Mouse (Mus musculus) midbrain, embryonic 10.5 days (tissue): ENCODE data around the gene Rab4b. TPM values are rescaled to one million over a fixed set of nuclear protein-coding genes. Genes with fewer than 3 reads are reported as not detected.
A peak's percentile ranks its signal among the peaks of the same experiment; 100 is the strongest.

Source experiments
- DNase-seq: peaks from one replicate; pipeline ENCODE4 v3.0.0-alpha.2; 2017; ENCODE audit warnings: low spot score
- H3K27ac ChIP-seq: fragments of 300-500 bp; sonication (generic); replicated peaks from 2 replicates; pipeline ENCODE4 v1.5.1; 2016; ENCODE audit warnings: mild to moderate bottlenecking
- H3K27me3 ChIP-seq: fragments of 300-500 bp; sonication (generic); 2 replicates; pipeline ENCODE4 v1.6.1; 2016; ENCODE audit warnings: low read depth, mild to moderate bottlenecking; ENCODE audit not compliant: poor library complexity, severe bottlenecking
- H3K36me3 ChIP-seq: fragments of 300-500 bp; sonication (generic); 2 replicates; pipeline ENCODE4 v1.6.1; 2016; ENCODE audit warnings: mild to moderate bottlenecking, moderate library complexity
- H3K4me1 ChIP-seq: fragments of 300-500 bp; sonication (generic); 2 replicates; pipeline ENCODE4 v1.6.1; 2016
- H3K4me3 ChIP-seq: fragments of 300-500 bp; sonication (generic); 2 replicates; pipeline ENCODE4 v1.5.1; 2016; ENCODE audit warnings: mild to moderate bottlenecking, moderate library complexity
- H3K9me3 ChIP-seq: fragments of 300-500 bp; sonication (generic); replicated peaks from 2 replicates; pipeline ENCODE4 v1.6.1; 2016; ENCODE audit warnings: mild to moderate bottlenecking
- WGBS: fragments of 180-500 bp; shearing (Covaris S2); methylation state at CpG from one replicate; pipeline ENCODE4 v1.1.7; 2016; 5-methylcytosine and 5-hydroxymethylcytosine counted together
- microRNA counts: library from miRNA; unstranded; fragments of <30 nt; microRNA quantifications from one replicate; lab custom pipeline; 2017
- microRNA-seq: library from miRNA; unstranded; fragments of <30 nt; microRNA quantifications from one replicate; pipeline ENCODE4, GENCODE M21; 2017
- polyA plus RNA-seq: library from polyadenylated mRNA; unstranded; fragments of >200 nt; fragmentation: Nextera tagmentation; extraction: Ambion mirVana; gene quantifications from 2 replicates; pipeline ENCODE4 v1.2.1, GENCODE M21; 2016

The Rab4b gene
- polyA plus RNA-seq, 1 experiment from 2014 or later, result 69.0 TPM

DNA sequence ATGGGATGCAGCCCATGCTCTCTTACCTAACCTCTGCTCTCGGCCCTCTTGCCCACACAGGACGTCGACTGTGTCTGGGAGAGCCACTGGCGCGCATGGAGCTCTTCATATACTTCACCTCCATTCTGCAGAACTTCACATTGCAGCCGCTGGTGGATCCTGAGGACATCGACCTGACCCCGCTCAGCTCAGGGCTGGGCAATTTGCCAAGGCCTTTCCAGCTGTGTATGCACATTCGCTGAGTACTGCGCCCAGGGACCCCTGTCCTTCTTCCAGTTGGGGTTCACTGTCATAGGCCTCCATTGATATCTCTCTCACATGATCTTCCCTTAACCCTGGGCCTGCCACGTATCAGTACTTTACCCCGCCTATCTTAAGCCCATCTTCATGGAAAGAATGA is 45.5 kb downstream of the Rab4b start:
- 82% methylated on average over 12 of the region's 12 CpGs for WGBS

DNA sequence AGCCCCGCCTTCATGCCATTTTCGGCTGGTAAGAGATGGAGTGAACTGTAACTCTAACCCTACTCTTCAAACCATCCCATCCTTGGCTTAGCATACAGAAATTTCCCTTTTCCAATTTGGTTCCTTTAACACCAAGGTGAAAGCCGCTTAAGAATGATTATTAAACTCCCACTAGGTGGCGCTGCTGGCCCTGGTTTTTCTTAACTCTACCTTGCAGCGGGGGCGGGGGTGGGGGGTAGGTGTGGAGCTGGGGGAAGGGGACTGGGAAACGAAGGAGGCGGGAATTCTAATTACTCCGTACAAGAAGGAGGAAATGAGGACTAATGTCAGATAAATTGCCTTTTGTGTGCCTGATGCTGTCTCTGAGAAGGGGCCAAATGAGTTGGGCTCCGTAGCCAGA is 46.1 kb downstream of the Rab4b start:
- H3K36me3 ChIP-seq, result no peaks in the 10 kb centered on the region

More for the DNA sequence above, 45.5 kb downstream of the Rab4b start:
- Histone ChIP-seq H3K9me3 (peaks cover 11% of the 10 kb centered on the region), H3K4me1 (no peaks in the 10 kb centered on the region), H3K27me3 (no peaks in the 10 kb centered on the region), H3K36me3 (no peaks in the 10 kb centered on the region), H3K27ac (no peak overlapping the region), H3K4me3 (no peak overlapping the region)
- DNase-seq, result no peak

DNA sequence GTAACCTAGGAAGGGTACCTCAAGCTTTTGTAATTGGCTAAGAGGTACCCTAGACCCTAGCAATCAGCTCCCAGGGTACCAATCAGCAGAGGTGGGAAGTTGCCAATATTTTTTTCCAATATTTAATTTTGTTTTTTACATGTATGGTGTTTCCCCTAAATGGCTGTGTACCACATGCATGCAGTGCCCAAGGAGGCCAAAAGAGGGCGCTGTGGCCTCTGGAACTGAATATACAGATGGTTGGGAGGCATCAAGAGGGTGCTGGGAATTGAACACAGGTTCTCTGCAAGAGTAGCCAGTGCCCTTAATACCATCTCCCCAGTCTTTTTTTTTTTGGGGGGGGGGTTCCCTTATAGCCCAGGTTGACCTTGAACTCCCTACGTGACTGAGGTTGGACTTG is 47.3 kb downstream of the Rab4b start:
- H3K9me3 ChIP-seq, result peaks cover 11% of the 10 kb centered on the region
- no peak for DNase-seq
- WGBS, result 61% methylated on average over 2 of the region's 2 CpGs

More for the DNA sequence above, 46.1 kb downstream of the Rab4b start:
- H3K4me1 ChIP-seq, result no peaks in the 10 kb centered on the region
- no peak overlapping the region for H3K4me3 ChIP-seq
- DNase-seq, result peak; percentile 53
- H3K27ac ChIP-seq, result no peak overlapping the region
- no peaks in the 10 kb centered on the region for H3K27me3 ChIP-seq
- 18% methylated on average over 10 of the region's 10 CpGs for WGBS
- H3K9me3 ChIP-seq, result peaks cover 11% of the 10 kb centered on the region

DNA sequence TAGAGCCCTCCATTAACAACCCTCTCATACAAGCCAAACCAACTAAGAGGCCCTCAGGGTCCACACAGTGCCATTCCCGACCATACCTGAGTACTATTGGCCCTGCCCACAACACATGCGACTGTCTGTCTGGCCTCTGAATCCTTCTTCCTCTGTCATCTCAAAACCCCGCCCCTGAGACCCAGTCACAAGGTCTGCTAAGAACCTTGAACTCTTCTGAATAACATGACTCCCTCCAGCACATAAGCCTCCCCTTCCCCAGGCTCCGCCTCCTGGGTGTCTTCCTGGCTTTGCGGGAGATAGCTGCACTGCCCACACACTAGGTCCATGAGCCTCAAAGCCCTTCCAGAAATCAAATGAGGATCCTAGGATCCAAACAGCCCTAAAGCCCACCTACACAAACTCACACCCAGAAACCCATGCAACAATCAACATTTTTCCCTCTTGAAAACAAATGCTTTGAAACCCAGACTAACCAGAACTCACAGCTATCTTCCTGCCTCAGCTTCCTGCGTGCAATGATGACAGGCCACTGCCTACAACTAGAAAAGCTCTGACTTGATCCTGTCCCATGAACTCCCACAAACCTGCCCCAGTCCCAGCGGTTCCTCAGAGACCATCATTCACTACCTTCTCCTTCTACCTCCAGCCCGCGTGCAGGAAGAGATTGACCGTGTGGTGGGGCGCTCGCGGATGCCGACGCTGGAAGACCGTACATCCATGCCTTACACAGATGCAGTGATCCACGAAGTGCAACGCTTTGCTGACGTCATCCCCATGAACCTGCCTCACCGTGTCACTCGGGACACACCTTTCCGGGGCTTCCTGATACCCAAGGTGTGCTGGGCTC is 48.0 kb downstream of the Rab4b start:
- WGBS, result 87% methylated on average over 22 of the region's 22 CpGs
- DNase-seq, result no peak
- no peak overlapping the region for H3K27ac ChIP-seq
- H3K9me3 ChIP-seq, result peaks cover 11% of the 10 kb centered on the region
- H3K4me3 ChIP-seq, result no peak overlapping the region
- H3K36me3 ChIP-seq, result no peaks in the 10 kb centered on the region
- no peaks in the 10 kb centered on the region for H3K27me3 ChIP-seq
- no peaks in the 10 kb centered on the region for H3K4me1 ChIP-seq

More for the DNA sequence above, 47.3 kb downstream of the Rab4b start:
- no peak overlapping the region for H3K27ac ChIP-seq
- H3K27me3 ChIP-seq, result no peaks in the 10 kb centered on the region
- no peak overlapping the region for H3K4me3 ChIP-seq
- no peaks in the 10 kb centered on the region for H3K4me1 ChIP-seq
- H3K36me3 ChIP-seq, result no peaks in the 10 kb centered on the region

DNA sequence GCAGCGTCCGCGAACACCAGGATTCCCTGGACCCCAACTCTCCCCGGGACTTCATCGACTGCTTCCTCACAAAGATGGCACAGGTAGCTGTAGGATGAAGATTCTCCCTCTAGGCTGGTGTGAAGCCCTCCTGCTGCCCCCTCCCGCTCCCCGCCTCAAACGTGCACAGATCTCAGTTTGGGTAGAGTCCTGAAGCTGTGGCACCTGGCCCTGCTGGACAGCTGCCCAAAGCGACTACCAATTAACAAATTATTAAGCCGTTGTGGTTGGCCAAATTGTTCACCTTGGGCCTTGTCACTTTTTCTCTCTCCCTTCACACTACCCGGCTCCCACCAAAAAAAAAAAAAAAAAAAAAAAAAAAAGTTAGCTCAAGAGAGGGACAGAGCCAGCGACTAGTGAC is 48.9 kb downstream of the Rab4b start:
- no peak for DNase-seq
- Histone ChIP-seq H3K27me3 (no peaks in the 10 kb centered on the region), H3K4me3 (no peak overlapping the region), H3K27ac (no peak overlapping the region), H3K36me3 (no peaks in the 10 kb centered on the region), H3K9me3 (peaks cover 11% of the 10 kb centered on the region), H3K4me1 (no peaks in the 10 kb centered on the region)
- 87% methylated on average over 12 of the region's 12 CpGs for WGBS

DNA sequence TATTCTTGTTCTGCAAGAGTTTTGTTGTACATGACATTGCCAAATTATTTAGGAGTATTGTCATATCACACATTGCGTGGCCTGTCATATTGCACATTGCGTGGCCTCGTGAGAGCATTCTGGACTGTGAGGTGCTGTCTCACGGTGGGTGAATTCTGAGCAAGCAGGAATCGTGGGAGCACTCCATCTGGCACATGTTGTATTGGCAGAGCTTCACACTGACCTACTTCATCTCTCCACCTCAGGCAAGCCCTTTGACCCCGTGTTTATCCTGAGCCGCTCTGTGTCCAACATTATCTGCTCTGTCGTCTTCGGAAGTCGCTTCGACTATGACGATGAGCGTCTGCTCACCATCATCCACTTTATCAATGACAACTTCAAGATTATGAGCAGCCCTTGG is 49.8 kb downstream of the Rab4b start:
- H3K27me3 ChIP-seq, result no peaks in the 10 kb centered on the region
- 89% methylated on average over 13 of the region's 13 CpGs for WGBS
- no peak for DNase-seq
- H3K36me3 ChIP-seq, result no peaks in the 10 kb centered on the region
- no peaks in the 10 kb centered on the region for H3K4me1 ChIP-seq
- no peak overlapping the region for H3K4me3 ChIP-seq
- no peak overlapping the region for H3K27ac ChIP-seq
- H3K9me3 ChIP-seq, result peaks cover 11% of the 10 kb centered on the region

DNA sequence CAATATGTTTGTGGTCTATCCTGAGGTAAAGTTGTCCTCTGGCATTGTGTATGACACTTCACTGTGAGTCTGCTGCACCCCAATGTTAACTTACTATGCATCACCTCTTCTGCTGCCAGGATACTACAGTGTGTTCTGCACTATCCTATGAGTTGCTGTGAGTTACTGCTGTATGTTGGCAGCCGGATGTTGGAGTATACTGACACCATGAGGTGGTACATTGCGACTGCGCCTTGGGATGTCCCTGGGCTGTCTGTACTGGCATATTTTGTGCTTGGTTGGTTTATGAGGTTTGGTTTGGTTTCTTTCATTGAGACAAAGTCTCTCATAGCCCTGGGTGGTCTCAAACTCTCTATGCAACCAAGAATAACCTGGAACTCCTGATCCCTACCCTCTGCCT is 50.5 kb downstream of the Rab4b start:
- Histone ChIP-seq H3K36me3 (no peaks in the 10 kb centered on the region), H3K4me3 (no peak overlapping the region), H3K27ac (no peak overlapping the region), H3K27me3 (no peaks in the 10 kb centered on the region), H3K4me1 (no peaks in the 10 kb centered on the region), H3K9me3 (peaks cover 11% of the 10 kb centered on the region)
- WGBS, result 51% methylated on average over 3 of the region's 3 CpGs
- peak; percentile 28 for DNase-seq

DNA sequence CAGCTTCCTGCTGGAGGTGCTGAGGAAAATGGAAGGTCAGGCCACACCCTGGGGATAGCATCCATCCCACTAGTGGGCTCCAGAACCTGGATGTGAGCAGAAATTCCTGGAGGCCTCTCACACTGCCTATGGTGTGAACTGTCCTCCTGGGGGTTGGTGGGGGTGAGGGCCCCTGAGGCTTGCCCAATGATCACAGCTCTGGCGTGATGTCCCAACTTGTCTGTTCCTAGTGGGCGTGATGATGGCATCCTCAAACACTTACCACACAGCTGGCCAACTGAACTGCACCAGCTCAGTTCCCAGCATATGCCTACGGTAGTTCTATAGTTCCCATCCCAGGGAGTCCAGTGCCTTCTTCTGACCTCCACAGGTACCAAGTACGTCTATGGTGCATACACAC is 53.7 kb downstream of the Rab4b start:
- Histone ChIP-seq H3K4me1 (peaks cover 4% of the 10 kb centered on the region; the same call in 1 of the 2 replicates), H3K36me3 (no peaks in the 10 kb centered on the region), H3K9me3 (no peaks in the 10 kb centered on the region), H3K4me3 (no peak overlapping the region), H3K27me3 (no peaks in the 10 kb centered on the region), H3K27ac (no peak overlapping the region)
- WGBS, result 85% methylated on average over 4 of the region's 4 CpGs
- DNase-seq, result no peak

DNA sequence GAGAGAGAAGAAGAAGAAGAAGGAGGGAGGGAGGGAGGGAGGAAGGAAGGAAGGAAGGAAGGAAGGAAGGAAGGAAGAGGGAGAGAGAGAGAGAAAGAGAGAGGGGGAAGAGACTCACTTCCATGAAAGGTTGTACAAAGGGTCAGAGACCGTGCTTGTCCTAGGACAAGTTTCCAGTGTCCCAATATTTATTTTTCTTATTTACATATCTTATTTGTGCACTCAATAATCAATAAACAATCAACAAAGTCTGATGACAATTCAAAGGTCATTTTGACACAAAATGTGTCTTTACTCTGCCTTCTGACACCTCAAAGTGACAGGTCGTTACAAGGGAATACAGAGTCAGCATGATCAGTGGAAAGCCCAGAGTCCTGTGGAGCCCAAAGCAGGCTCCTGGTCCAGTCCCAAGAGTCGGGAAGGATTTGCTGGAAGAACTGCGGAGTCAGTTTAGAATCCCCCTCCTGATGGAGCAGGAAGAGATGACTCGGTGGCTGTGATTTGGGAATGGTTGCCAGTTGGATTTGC is 54.3 kb downstream of the Rab4b start:
- Histone ChIP-seq H3K27ac (no peak overlapping the region), H3K4me3 (no peak overlapping the region), H3K27me3 (no peaks in the 10 kb centered on the region), H3K4me1 (peaks cover 4% of the 10 kb centered on the region; the same call in 1 of the 2 replicates), H3K9me3 (no peaks in the 10 kb centered on the region), H3K36me3 (no peaks in the 10 kb centered on the region)
- WGBS, result 71% methylated on average over 5 of the region's 5 CpGs
- DNase-seq, result no peak

DNA sequence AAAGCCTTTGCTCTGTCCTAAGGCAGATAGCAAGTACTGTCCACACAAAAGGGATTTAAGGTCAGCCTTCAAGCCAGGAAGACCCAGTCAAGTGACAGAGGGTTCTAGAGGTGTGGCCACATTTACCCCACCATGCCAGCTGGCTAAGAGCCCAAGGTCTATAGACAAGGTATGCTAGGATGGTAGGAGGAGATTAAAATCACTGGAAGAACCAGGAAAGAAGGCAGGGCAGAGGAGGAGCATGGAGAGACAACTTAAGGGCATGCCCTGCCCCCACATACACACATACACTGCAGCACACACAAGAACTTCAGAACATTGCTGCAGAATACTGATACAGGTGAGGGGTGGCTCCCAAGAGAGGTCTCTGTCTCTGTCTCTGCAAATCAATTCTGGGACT is 59.0 kb downstream of the Rab4b start, which contains the start of gene Cyp2f2:
Gene Cyp2f2 (plus strand): TSS at position 234 of the 400 bp plus-strand sequence.
- Histone ChIP-seq H3K27me3 (no peaks in the 10 kb centered on the region), H3K4me3 (no peak within 1 kb of the TSS), H3K4me1 (peaks cover 4% of the 10 kb centered on the region; the same call in 1 of the 2 replicates), H3K27ac (no peak within 1 kb of the TSS), H3K9me3 (no peaks in the 10 kb centered on the region), H3K36me3 (no peaks in the 10 kb centered on the region)
- DNase-seq, result no peak

MicroRNAs encoded within 50 kb of the gene (microRNA counts, 519-probe panel; counts per million panel counts)
- not detected for microRNA mmu-miR-1191 (lab: Ali Mortazavi, UCI)

Small RNA genes lying within 50 kb of the gene (microRNA-seq; reads per million reads assigned to microRNA genes)
- gene Mir1191 (11.1 reads per million, percentile 22 among the genes with 10 or more reads in this experiment), gene Mir3101 (not detected)

Other genes with a start within 250 kb of the Rab4b start
- not detected in 2 replicates for gene Cyp2a22, start 239.5 kb downstream of the Rab4b start, polyA plus RNA-seq
- gene Cyp2a12, start 149.8 kb downstream of the Rab4b start, polyA plus RNA-seq, result not detected in 2 replicates
- not detected in 2 replicates for gene Cyp2f2, start 59.0 kb downstream of the Rab4b start, polyA plus RNA-seq
- gene Cyp2t4, start 25.2 kb downstream of the Rab4b start, polyA plus RNA-seq, result 0.12 and 0.19 TPM in 2 replicates
- gene Egln2, start 12.1 kb downstream of the Rab4b start, polyA plus RNA-seq, result 80.4 and 84.4 TPM in 2 replicates
- gene Gm21983, start 2.2 kb upstream of the Rab4b start, polyA plus RNA-seq, result not detected in 2 replicates
- gene Mia, start 2.3 kb upstream of the Rab4b start, polyA plus RNA-seq, result 2.1 and 2.2 TPM in 2 replicates
- 3.5 and 4.2 TPM in 2 replicates for gene BC024978, start 16.9 kb upstream of the Rab4b start, polyA plus RNA-seq
- gene Snrpa, start 17.4 kb upstream of the Rab4b start, polyA plus RNA-seq, result 399 and 409 TPM in 2 replicates
- 5.3 and 5.9 TPM in 2 replicates for gene Itpkc, start 49.8 kb upstream of the Rab4b start, polyA plus RNA-seq
- 23.1 and 24.1 TPM in 2 replicates for gene Coq8b, start 54.1 kb upstream of the Rab4b start, polyA plus RNA-seq
- gene Numbl, start 79.5 kb upstream of the Rab4b start, polyA plus RNA-seq, result 21.0 and 25.7 TPM in 2 replicates
- gene Ltbp4, start 158.8 kb upstream of the Rab4b start, polyA plus RNA-seq, result 7.0 and 9.0 TPM in 2 replicates
- gene Shkbp1, start 177.1 kb upstream of the Rab4b start, polyA plus RNA-seq, result 71.7 and 77.2 TPM in 2 replicates
- 0.48 and 0.82 TPM in 2 replicates for gene Gm20479, start 178.5 kb upstream of the Rab4b start, polyA plus RNA-seq